Mouse (Mus musculus): ENCODE results near the gene Abhd11. TPM values are rescaled to one million over a fixed set of nuclear protein-coding genes. Genes with fewer than 3 reads are reported as not detected.

Abhd11 gene
- total RNA-seq, 2 experiments from 2014 or later, result 65.3 to 142 TPM

GRCm38 (mm10) chr5:134985633-134986297 lies 23.2 kb upstream of the Abhd11 start, which contains the start of gene Cldn3:
Gene Cldn3, plus strand, starts transcription at chr5:134986214.
- ATAC-seq (replicated peaks; ENCODE audit: poor library complexity), result peak; percentile 21; the same call in 1 of the 2 replicates

- peak; percentile 50 for ATAC-seq (replicated peaks; ENCODE audit: poor library complexity)
Observed at GRCm38 (mm10) chr5:134986298-134987268, 22.4 kb upstream of the Abhd11 start.

GRCm38 (mm10) chr5:134989166-134989565 lies 19.8 kb upstream of the Abhd11 start:
- no peak for ATAC-seq (replicated peaks; ENCODE audit: poor library complexity)

GRCm38 (mm10) chr5:134989741-134990140 lies 19.2 kb upstream of the Abhd11 start:
- no peak for ATAC-seq (replicated peaks; ENCODE audit: poor library complexity)

- no peak for ATAC-seq (replicated peaks; ENCODE audit: poor library complexity)
Observed at GRCm38 (mm10) chr5:134992566-134992965, 16.4 kb upstream of the Abhd11 start.

- no peak for ATAC-seq (replicated peaks; ENCODE audit: poor library complexity)
Observed at GRCm38 (mm10) chr5:134998359-134998758, 10.6 kb upstream of the Abhd11 start.

GRCm38 (mm10) chr5:134999797-135000196 lies 9.2 kb upstream of the Abhd11 start:
- ATAC-seq (replicated peaks; ENCODE audit: poor library complexity), result no peak

GRCm38 (mm10) chr5:135000751-135001150 lies 8.2 kb upstream of the Abhd11 start:
- ATAC-seq (replicated peaks; ENCODE audit: poor library complexity), result no peak; the same call in 1 of the 2 replicates

- ATAC-seq (replicated peaks; ENCODE audit: poor library complexity), result peak; percentile 93
Observed at GRCm38 (mm10) chr5:135001309-135001708, 7.6 kb upstream of the Abhd11 start.

GRCm38 (mm10) chr5:135002151-135002550 lies 6.8 kb upstream of the Abhd11 start:
- ATAC-seq (replicated peaks; ENCODE audit: poor library complexity), result no peak

GRCm38 (mm10) chr5:135007802-135008571 lies 965 bp upstream of the Abhd11 start:
- ATAC-seq (replicated peaks; ENCODE audit: poor library complexity), result no peak

- ATAC-seq (replicated peaks; ENCODE audit: poor library complexity), result peak; percentile 42
Observed at GRCm38 (mm10) chr5:135009590-135010319, 803 bp downstream of the Abhd11 start.

GRCm38 (mm10) chr5:135010320-135010709 lies 1.4 kb downstream of the Abhd11 start:
- ATAC-seq (replicated peaks; ENCODE audit: poor library complexity), result no peak

GRCm38 (mm10) chr5:135010841-135011743 lies 2.1 kb downstream of the Abhd11 start:
- ATAC-seq (replicated peaks; ENCODE audit: poor library complexity), result no peak

- no peak for ATAC-seq (replicated peaks; ENCODE audit: poor library complexity)
Observed at GRCm38 (mm10) chr5:135011809-135012613, 3.1 kb downstream of the Abhd11 start.

- 0 out of 2 replicates have a peak, but pooled peaks have one; percentile 10 for ATAC-seq (replicated peaks; ENCODE audit: poor library complexity)
Observed at GRCm38 (mm10) chr5:135012671-135013441, 3.9 kb downstream of the Abhd11 start.

GRCm38 (mm10) chr5:135015497-135015896 lies 6.5 kb downstream of the Abhd11 start:
- peak; percentile 85 for ATAC-seq (replicated peaks; ENCODE audit: poor library complexity)
